Comparison of ENCODE assay signal across 29 mouse cellular contexts in the genomic region with DNA sequence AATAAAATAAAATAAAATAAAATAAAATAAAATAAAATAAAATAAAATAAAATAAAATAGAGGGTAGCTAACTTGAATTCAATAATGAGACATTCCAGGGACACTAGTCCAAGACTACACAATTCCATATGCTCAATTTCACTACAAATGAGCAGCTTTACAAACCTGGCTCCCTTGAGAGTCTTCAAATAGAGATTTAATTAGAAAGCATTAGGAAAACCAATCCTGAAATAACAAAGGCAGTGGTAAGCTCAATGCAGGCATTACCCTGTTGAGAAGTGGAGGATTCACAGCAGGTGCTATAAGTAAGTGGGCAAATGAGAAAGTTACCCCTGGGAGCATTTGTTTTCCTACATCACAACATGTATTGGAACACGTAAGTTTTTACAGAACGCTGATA.
A peak's percentile ranks its signal among the peaks of the same experiment; 100 is the strongest.
DNase-seq lines count a peak whose midpoint lies in the region; ATAC-seq lines count a peak whose summit lies in the region.
"Had no signal": no experiment of that assay in that cellular context is flagged by ENCODE, and none has a peak within 500 bp of the region (broad histone marks: within the 10 kb centered on the region; RNA-seq: fewer than 3 reads in every experiment).

No protein-coding gene starts in this region.

- no peak overlapping the region for H3K27ac ChIP-seq in hindbrain, embryonic 13.5 days
- no peak overlapping the region for H3K27ac ChIP-seq in hindbrain, embryonic 10.5 days
- H3K27ac ChIP-seq in midbrain, embryonic 14.5 days (replicated peaks; ENCODE audit: low read depth, low read length) = no peak overlapping the region
- no peak overlapping the region for H3K27ac ChIP-seq in midbrain, embryonic 15.5 days
- H3K27ac ChIP-seq in neural tube, embryonic 15.5 days (replicated peaks) = no peak overlapping the region
- H3K27ac ChIP-seq: limb, embryonic 10.5 days; limb, embryonic 15.5 days; liver, embryonic 13.5 days had no signal

- no peak overlapping the region for H3K4me3 ChIP-seq in hindbrain, embryonic 13.5 days
- H3K4me3 ChIP-seq in hindbrain, embryonic 10.5 days = no peak overlapping the region
- no peak overlapping the region for H3K4me3 ChIP-seq in midbrain, embryonic 14.5 days (replicated peaks; ENCODE audit: low read depth, low read length)
- no peak overlapping the region for H3K4me3 ChIP-seq in midbrain, embryonic 15.5 days
- no peak overlapping the region for H3K4me3 ChIP-seq in neural tube, embryonic 15.5 days (replicated peaks)
- H3K4me3 ChIP-seq: limb, embryonic 10.5 days; limb, embryonic 15.5 days; liver, embryonic 13.5 days; megakaryocyte, embryonic 14.5 days had no signal

- peak; percentile 1 for DNase-seq in embryo, embryonic 11 days
- DNase-seq in embryo, embryonic 10.5 days (ENCODE audit: low spot score) = no peak
- DNase-seq in hindbrain, embryonic 10.5 days (ENCODE audit: low spot score) = no peak
- DNase-seq in midbrain, embryonic 14.5 days = peak; percentile 30
- DNase-seq in heart, adult 11 months = no peak
- DNase-seq: adrenal gland, postnatal 10 days; cerebellum, adult 11-12 months; cerebellum, adult 9-11 months; gastrocnemius, postnatal 14 days; heart, postnatal 36 days; kidney, adult 9 months; kidney, postnatal 10 days; layer of hippocampus, postnatal 36 days; liver, embryonic 13.5 days; lung, adult 18-20 months; lung, postnatal 4 days; retina, postnatal 1 day; right cerebral cortex, postnatal 14 days; thymus, postnatal 4 days had no signal

- no peak overlapping the region for H3K4me2 ChIP-seq in hindbrain, embryonic 13.5 days
- no peak overlapping the region for H3K4me2 ChIP-seq in midbrain, embryonic 14.5 days (ENCODE audit: low read length)
- no peak overlapping the region for H3K4me2 ChIP-seq in midbrain, embryonic 15.5 days
- H3K4me2 ChIP-seq in neural tube, embryonic 15.5 days = no peak overlapping the region
- H3K4me2 ChIP-seq: heart, embryonic 11.5 days; limb, embryonic 15.5 days; liver, embryonic 13.5 days had no signal

- no peaks in the 10 kb centered on the region for H3K4me1 ChIP-seq in hindbrain, embryonic 13.5 days (replicated peaks)
- H3K4me1 ChIP-seq in hindbrain, embryonic 10.5 days (replicated peaks) = no peaks in the 10 kb centered on the region
- H3K4me1 ChIP-seq in midbrain, embryonic 14.5 days (ENCODE audit: control insufficient read depth, insufficient read depth, low read length) = no peaks in the 10 kb centered on the region
- H3K4me1 ChIP-seq in midbrain, embryonic 15.5 days = no peaks in the 10 kb centered on the region
- H3K4me1 ChIP-seq in neural tube, embryonic 15.5 days = no peaks in the 10 kb centered on the region
- H3K4me1 ChIP-seq: limb, embryonic 10.5 days; limb, embryonic 15.5 days; liver, embryonic 13.5 days; megakaryocyte, embryonic 14.5 days had no signal

- peak; percentile 79 for ATAC-seq in hindbrain, embryonic 13.5 days (ENCODE audit: low FRiP score)
- no peak for ATAC-seq in midbrain, embryonic 14.5 days (ENCODE audit: low FRiP score, low TSS enrichment)
- no peak for ATAC-seq in midbrain, embryonic 15.5 days (replicated peaks)
- peak; percentile 47; the same call in 1 of the 2 replicates for ATAC-seq in neural tube, embryonic 15.5 days (ENCODE audit: low FRiP score)
- ATAC-seq: intestine, postnatal 0 days; lung, postnatal 0 days had no signal

- no peaks in the 10 kb centered on the region for H3K36me3 ChIP-seq in hindbrain, embryonic 13.5 days
- H3K36me3 ChIP-seq in hindbrain, embryonic 10.5 days = no peaks in the 10 kb centered on the region
- no peaks in the 10 kb centered on the region for H3K36me3 ChIP-seq in midbrain, embryonic 14.5 days (ENCODE audit: control insufficient read depth, insufficient read depth, low read length)
- no peaks in the 10 kb centered on the region for H3K36me3 ChIP-seq in midbrain, embryonic 15.5 days (replicated peaks)
- H3K36me3 ChIP-seq in neural tube, embryonic 15.5 days = no peaks in the 10 kb centered on the region
- H3K36me3 ChIP-seq: limb, embryonic 10.5 days; limb, embryonic 15.5 days; liver, embryonic 13.5 days had no signal

- H3K9me3 ChIP-seq in hindbrain, embryonic 13.5 days = no peaks in the 10 kb centered on the region
- no peaks in the 10 kb centered on the region for H3K9me3 ChIP-seq in hindbrain, embryonic 10.5 days
- H3K9me3 ChIP-seq in midbrain, embryonic 14.5 days (ENCODE audit: control insufficient read depth, low read length) = no peaks in the 10 kb centered on the region
- no peaks in the 10 kb centered on the region for H3K9me3 ChIP-seq in midbrain, embryonic 15.5 days
- no peaks in the 10 kb centered on the region for H3K9me3 ChIP-seq in neural tube, embryonic 15.5 days (replicated peaks)
- H3K9me3 ChIP-seq: limb, embryonic 10.5 days; limb, embryonic 15.5 days; liver, embryonic 13.5 days; megakaryocyte, embryonic 14.5 days had no signal

- H3K27me3 ChIP-seq in hindbrain, embryonic 13.5 days = no peaks in the 10 kb centered on the region
- no peaks in the 10 kb centered on the region for H3K27me3 ChIP-seq in hindbrain, embryonic 10.5 days (ENCODE audit: insufficient read depth, poor library complexity, severe bottlenecking)
- no peaks in the 10 kb centered on the region for H3K27me3 ChIP-seq in midbrain, embryonic 14.5 days (ENCODE audit: control insufficient read depth, insufficient read depth, low read length)
- H3K27me3 ChIP-seq in midbrain, embryonic 15.5 days (replicated peaks) = no peaks in the 10 kb centered on the region
- H3K27me3 ChIP-seq in neural tube, embryonic 15.5 days (replicated peaks) = no peaks in the 10 kb centered on the region
- H3K27me3 ChIP-seq: CH12.LX; limb, embryonic 15.5 days; liver, embryonic 13.5 days; megakaryocyte, embryonic 14.5 days had no signal

- no peak overlapping the region for H3K9ac ChIP-seq in hindbrain, embryonic 13.5 days
- no peak overlapping the region for H3K9ac ChIP-seq in midbrain, embryonic 14.5 days (replicated peaks; ENCODE audit: low read length)
- no peak overlapping the region for H3K9ac ChIP-seq in midbrain, embryonic 15.5 days
- no peak overlapping the region for H3K9ac ChIP-seq in neural tube, embryonic 15.5 days (replicated peaks)
- H3K9ac ChIP-seq: limb, embryonic 15.5 days; liver, embryonic 13.5 days had no signal

- WGBS in hindbrain, embryonic 13.5 days = 66% methylated on average over 2 of the region's 2 CpGs
- WGBS in hindbrain, embryonic 10.5 days = 75% methylated on average over 2 of the region's 2 CpGs
- 75% methylated on average over 2 of the region's 2 CpGs for WGBS in midbrain, embryonic 14.5 days
- WGBS in midbrain, embryonic 15.5 days = 65% methylated on average over 2 of the region's 2 CpGs
- 45% methylated on average over 2 of the region's 2 CpGs for WGBS in neural tube, embryonic 15.5 days

Comparison
In these comparisons a context has a peak if more than half of its experiments do, and no peak if none do; other contexts are left out.
1. DNase-seq: peak in embryo, embryonic 11 days (single experiment) and midbrain, embryonic 14.5 days (single experiment); none in embryo, embryonic 10.5 days (single experiment), hindbrain, embryonic 10.5 days (single experiment) and heart, adult 11 months (single experiment).
2. ATAC-seq: peak in hindbrain, embryonic 13.5 days (single experiment) and neural tube, embryonic 15.5 days (single experiment); none in midbrain, embryonic 14.5 days (single experiment) and midbrain, embryonic 15.5 days (single experiment).